Mouse (Mus musculus) hindbrain, postnatal 0 days (tissue): Measurements from ENCODE around the gene Olfr156. TPM values are rescaled to one million over a fixed set of nuclear protein-coding genes. Genes with fewer than 3 reads are reported as not detected.

Experiments
- ATAC-seq: fragments of 200-750 bp; cut with Nextera tagmentation; 2 replicates; pipeline ENCODE4 v1.8.0; 2017; ENCODE audit warnings: mild to moderate bottlenecking, moderate TSS enrichment, moderate library complexity
- DNase-seq: peaks from one replicate; pipeline ENCODE4 v3.0.0-alpha.2; 2015; ENCODE audit warnings: low spot score
- H3K27ac ChIP-seq: fragments of 300-500 bp; sonication (generic); 2 replicates; pipeline ENCODE4 v1.5.1; 2014; ENCODE audit warnings: mild to moderate bottlenecking
- H3K27me3 ChIP-seq: fragments of 300-500 bp; sonication (generic); 2 replicates; pipeline ENCODE4 v1.6.1; 2014; ENCODE audit warnings: low read length, mixed read lengths; ENCODE audit not compliant: insufficient read depth
- H3K36me3 ChIP-seq: fragments of 300-500 bp; sonication (generic); 2 replicates; pipeline ENCODE4 v1.6.1; 2014; ENCODE audit warnings: low read length, mixed read lengths; ENCODE audit not compliant: insufficient read depth
- H3K4me1 ChIP-seq: fragments of 300-500 bp; sonication (generic); 2 replicates; pipeline ENCODE4 v1.6.1; 2014; ENCODE audit warnings: antibody characterized with exemption, low read length, mixed read lengths; ENCODE audit not compliant: insufficient read depth
- H3K4me2 ChIP-seq: fragments of 300-500 bp; sonication (generic); 2 replicates; pipeline ENCODE4 v1.6.1; 2014; ENCODE audit warnings: low read depth, mild to moderate bottlenecking, low read length, moderate library complexity, mixed read lengths
- H3K4me3 ChIP-seq: fragments of 300-500 bp; sonication (generic); 2 replicates; pipeline ENCODE4 v1.5.1; 2014; ENCODE audit warnings: low read length
- H3K9ac ChIP-seq: fragments of 300-500 bp; sonication (generic); replicated peaks from 2 replicates; pipeline ENCODE4 v1.6.1; 2014; ENCODE audit warnings: mild to moderate bottlenecking, low read length, moderate library complexity, mixed read lengths
- H3K9me3 ChIP-seq: fragments of 300-500 bp; sonication (generic); 2 replicates; pipeline ENCODE4 v1.6.1; 2016; ENCODE audit warnings: low read length, mixed read lengths
- CTCF ChIP-seq: IDR thresholded peaks from 2 replicates; pipeline ENCODE4 v1.5.1; 2016; ENCODE audit warnings: antibody characterized with exemption, control low read depth, low read depth
- WGBS: fragments of 180-500 bp; shearing (Covaris S2); extraction: QIAGEN DNeasy Blood & Tissue Kit; methylation state at CpG from one replicate; pipeline ENCODE4 v1.1.7; 2014; 5-methylcytosine and 5-hydroxymethylcytosine counted together
- polyA plus RNA-seq: library from polyadenylated mRNA; unstranded; fragments of >200 nt; fragmentation: Nextera tagmentation; extraction: Ambion mirVana; gene quantifications from 2 replicates; pipeline ENCODE4 v1.2.1, GENCODE M21; 2015
- total RNA-seq: library from RNA; depleted of rRNA; stranded (reverse); fragments of >200 nt; gene quantifications from 2 replicates; pipeline ENCODE4 v1.2.3, GENCODE M21; 2014; rRNA removed

The Olfr156 gene
- total RNA-seq: not detected in 2 replicates
- not detected in 2 replicates for polyA plus RNA-seq

- H3K4me3 ChIP-seq: no peak within 1 kb of the TSS
- H3K27ac ChIP-seq: no peak within 1 kb of the TSS
- no peaks in the 10 kb centered on the region for H3K36me3 ChIP-seq
- ATAC-seq: no peak
- no peak within 1 kb of the TSS for H3K4me2 ChIP-seq
- peak; percentile 68 for DNase-seq
- TF ChIP-seq CTCF: peak; percentile 78
- no peaks in the 10 kb centered on the region for H3K9me3 ChIP-seq
- H3K4me1 ChIP-seq: no peaks in the 10 kb centered on the region
- WGBS: 15% methylated on average over 7 of the region's 7 CpGs
- H3K27me3 ChIP-seq: no peaks in the 10 kb centered on the region
- H3K9ac ChIP-seq: no peak within 1 kb of the TSS
Observed at GRCm38 (mm10) chr4:43823845-43824337, at the start of gene Olfr156. Gene Olfr156, minus strand, starts transcription at chr4:43823895.

GRCm38 (mm10) chr4:43869821-43870220 lies 46.1 kb upstream of the Olfr156 start:
- DNase-seq (no peak), ATAC-seq (no peak)
- Histone ChIP-seq H3K9ac (no peak overlapping the region), H3K4me3 (no peak overlapping the region), H3K27me3 (no peaks in the 10 kb centered on the region), H3K4me1 (peaks cover under 1% of the 10 kb centered on the region; the same call in 1 of the 2 replicates), H3K9me3 (no peaks in the 10 kb centered on the region), H3K27ac (no peak overlapping the region), H3K4me2 (no peak overlapping the region), H3K36me3 (no peaks in the 10 kb centered on the region)
- WGBS: 90% methylated on average over 10 of the region's 10 CpGs
- no peak for TF ChIP-seq CTCF

GRCm38 (mm10) chr4:43863298-43863697 lies 39.6 kb upstream of the Olfr156 start:
- no peaks in the 10 kb centered on the region for H3K9me3 ChIP-seq
- no peak overlapping the region for H3K4me3 ChIP-seq
- TF ChIP-seq CTCF: peak; percentile 35
- 67% methylated on average over 4 of the region's 4 CpGs for WGBS
- DNase-seq (no peak), ATAC-seq (no peak)
- no peaks in the 10 kb centered on the region for H3K36me3 ChIP-seq
- no peaks in the 10 kb centered on the region for H3K27me3 ChIP-seq
- H3K9ac ChIP-seq: no peak overlapping the region
- no peak overlapping the region for H3K27ac ChIP-seq
- H3K4me2 ChIP-seq: no peak overlapping the region
- no peaks in the 10 kb centered on the region for H3K4me1 ChIP-seq

- ATAC-seq: peak; percentile 77; the same call in 1 of the 2 replicates
- 12% methylated on average over 14 of the region's 14 CpGs for WGBS
- H3K9me3 ChIP-seq: no peaks in the 10 kb centered on the region
- no peak overlapping the region for H3K4me2 ChIP-seq
- H3K9ac ChIP-seq: no peak overlapping the region
- no peaks in the 10 kb centered on the region for H3K36me3 ChIP-seq
- no peak overlapping the region for H3K4me3 ChIP-seq
- H3K27ac ChIP-seq: no peak overlapping the region
- H3K4me1 ChIP-seq: no peaks in the 10 kb centered on the region
- peak; percentile 94 for TF ChIP-seq CTCF
- H3K27me3 ChIP-seq: no peaks in the 10 kb centered on the region
- DNase-seq: peak; percentile 91
Observed at GRCm38 (mm10) chr4:43860744-43861519, 37.2 kb upstream of the Olfr156 start.

- H3K36me3 ChIP-seq: no peaks in the 10 kb centered on the region
- no peaks in the 10 kb centered on the region for H3K9me3 ChIP-seq
- no peak for TF ChIP-seq CTCF
- H3K27ac ChIP-seq: no peak overlapping the region
- H3K4me3 ChIP-seq: no peak overlapping the region
- WGBS: 72% methylated on average over 10 of the region's 10 CpGs
- ATAC-seq: no peak
- H3K4me2 ChIP-seq: no peak overlapping the region
- H3K4me1 ChIP-seq: no peaks in the 10 kb centered on the region
- H3K9ac ChIP-seq: no peak overlapping the region
- DNase-seq: no peak
- H3K27me3 ChIP-seq: no peaks in the 10 kb centered on the region
Observed at GRCm38 (mm10) chr4:43859886-43860285, 36.2 kb upstream of the Olfr156 start.

GRCm38 (mm10) chr4:43854101-43854500 lies 30.4 kb upstream of the Olfr156 start:
- Histone ChIP-seq H3K4me1 (no peaks in the 10 kb centered on the region), H3K4me3 (no peak overlapping the region), H3K27ac (no peak overlapping the region), H3K4me2 (no peak overlapping the region), H3K27me3 (no peaks in the 10 kb centered on the region), H3K36me3 (no peaks in the 10 kb centered on the region), H3K9ac (no peak overlapping the region), H3K9me3 (no peaks in the 10 kb centered on the region)
- no peak for TF ChIP-seq CTCF
- DNase-seq (no peak), ATAC-seq (no peak)
- 86% methylated on average over 8 of the region's 8 CpGs for WGBS

GRCm38 (mm10) chr4:43851265-43851664 lies 27.6 kb upstream of the Olfr156 start, which contains the start of gene Olfr155:
Gene Olfr155, plus strand, starts transcription at chr4:43851565.
- H3K27me3 ChIP-seq: no peaks in the 10 kb centered on the region
- TF ChIP-seq CTCF: no peak
- no peak for ATAC-seq
- H3K4me1 ChIP-seq: no peaks in the 10 kb centered on the region
- H3K4me3 ChIP-seq: no peak within 1 kb of the TSS
- H3K9ac ChIP-seq: no peak within 1 kb of the TSS
- no peak within 1 kb of the TSS for H3K27ac ChIP-seq
- no peaks in the 10 kb centered on the region for H3K9me3 ChIP-seq
- no peaks in the 10 kb centered on the region for H3K36me3 ChIP-seq
- no peak for DNase-seq
- no peak within 1 kb of the TSS for H3K4me2 ChIP-seq
- WGBS: 89% methylated on average over 6 of the region's 6 CpGs
